14 mouse cellular contexts compared by ENCODE assay signal in the genomic region with DNA sequence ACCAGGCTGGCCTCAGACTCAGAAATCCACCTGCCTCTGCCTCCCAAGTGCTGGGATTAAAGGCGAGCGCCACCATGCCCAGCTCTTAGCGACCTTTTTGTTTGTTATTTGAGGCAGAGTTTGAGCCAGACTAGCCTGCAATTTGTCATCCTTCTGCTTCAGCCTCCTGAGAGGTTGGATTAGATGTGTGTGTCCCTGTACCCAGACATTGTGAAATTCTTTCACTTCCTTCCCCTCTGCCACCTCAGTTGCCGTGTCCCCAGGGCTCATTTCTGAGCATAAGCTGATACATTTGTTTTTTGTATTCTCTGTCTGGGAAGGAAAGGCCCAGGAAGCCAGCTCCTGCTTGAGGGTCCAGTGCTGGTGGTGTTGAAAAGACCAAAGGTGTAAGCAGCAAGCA.
"Had no signal": no experiment of that assay in that cellular context is flagged by ENCODE, and none has a peak within 500 bp of the region (broad histone marks: within the 10 kb centered on the region; RNA-seq: fewer than 3 reads in every experiment).

No protein-coding gene starts in this region.

- H3K4me2 ChIP-seq: lung, embryonic 15.5 days; midbrain, embryonic 11.5 days had no signal

- H3K9me3 ChIP-seq: lung, embryonic 15.5 days had no signal

- H3K4me3 ChIP-seq: layer of hippocampus, adult 2 months; left cerebral cortex, adult 2 months; lung, embryonic 15.5 days had no signal

- ATAC-seq: intestine, embryonic 16.5 days had no signal

- DNase-seq: kidney, adult 18-20 months; kidney, adult 9 months; layer of hippocampus, postnatal 36 days; midbrain, embryonic 14.5 days; thymus, adult 18-20 months; thymus, postnatal 4 days had no signal

- H3K9ac ChIP-seq: liver, embryonic 14.5 days; lung, embryonic 15.5 days had no signal

- H3K27ac ChIP-seq: kidney, postnatal 0 days; layer of hippocampus, adult 2 months; left cerebral cortex, adult 2 months; liver, embryonic 14.5 days; lung, embryonic 15.5 days; macrophage had no signal
